ENCODE assay signal across 9 mouse cellular contexts in the genomic region with DNA sequence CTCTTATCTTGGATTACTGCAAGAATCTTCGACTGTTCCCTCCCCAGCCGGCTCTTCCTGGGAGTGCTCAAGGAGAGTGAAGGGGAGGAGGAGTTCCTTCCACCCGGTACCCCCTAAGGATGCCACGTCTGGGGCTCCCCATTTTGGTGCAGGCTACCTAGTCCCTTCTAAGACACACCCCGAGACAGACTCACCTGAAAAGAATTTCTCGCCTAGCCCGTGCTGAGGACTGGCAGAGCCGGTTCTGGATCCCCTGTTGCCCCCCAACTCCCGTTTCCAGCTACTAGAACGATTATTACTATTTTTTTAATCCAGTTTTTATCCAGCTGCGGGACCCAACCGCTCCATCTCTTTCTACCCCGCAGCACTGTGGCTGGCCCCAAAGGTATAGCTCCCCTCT. TPM values are rescaled to one million over a fixed set of nuclear protein-coding genes. Genes with fewer than 3 reads are reported as not detected.
DNase-seq lines count a peak whose midpoint lies in the region; ATAC-seq and TF ChIP-seq lines count a peak whose summit lies in the region.
"Had no signal": no experiment of that assay in that cellular context is flagged by ENCODE, and none has a peak within 500 bp of the region (broad histone marks: within the 10 kb centered on the region; RNA-seq: fewer than 3 reads in every experiment).

No protein-coding gene starts in this region.

- DNase-seq in lung, adult 2 months = no peak
- DNase-seq in forebrain, embryonic 14.5 days (ENCODE audit: low spot score) = no peak
- no peak for DNase-seq in cerebellum, postnatal 36 days
- no peak for DNase-seq in cerebellum, postnatal 25 days
- DNase-seq: gastrocnemius, postnatal 14 days had no signal

- H3K9me3 ChIP-seq in lung, embryonic 15.5 days = no peaks in the 10 kb centered on the region
- no peaks in the 10 kb centered on the region for H3K9me3 ChIP-seq in forebrain, embryonic 14.5 days (replicated peaks; ENCODE audit: control insufficient read depth, low read length)
- H3K9me3 ChIP-seq in limb, embryonic 13.5 days = no peaks in the 10 kb centered on the region
- no peaks in the 10 kb centered on the region for H3K9me3 ChIP-seq in stomach, embryonic 15.5 days

- no peaks in the 10 kb centered on the region for H3K36me3 ChIP-seq in lung, embryonic 15.5 days
- H3K36me3 ChIP-seq in forebrain, embryonic 14.5 days (ENCODE audit: control insufficient read depth, insufficient read depth, low read length) = no peaks in the 10 kb centered on the region
- no peaks in the 10 kb centered on the region for H3K36me3 ChIP-seq in limb, embryonic 13.5 days
- no peaks in the 10 kb centered on the region for H3K36me3 ChIP-seq in stomach, embryonic 15.5 days

- WGBS in lung, embryonic 15.5 days = under 1% methylated on average over 13 of the region's 13 CpGs
- 2% methylated on average over 13 of the region's 13 CpGs for WGBS in lung, adult 2 months
- 3% methylated on average over 13 of the region's 13 CpGs for WGBS in forebrain, embryonic 14.5 days
- 2% methylated on average over 13 of the region's 13 CpGs for WGBS in limb, embryonic 13.5 days
- WGBS in stomach, embryonic 15.5 days = 0% methylated on average over 13 of the region's 13 CpGs

- H3K9ac ChIP-seq in lung, embryonic 15.5 days = no peak overlapping the region
- no peak overlapping the region for H3K9ac ChIP-seq in forebrain, embryonic 14.5 days (ENCODE audit: low read length)
- H3K9ac ChIP-seq in limb, embryonic 13.5 days = no peak overlapping the region
- H3K9ac ChIP-seq in stomach, embryonic 15.5 days = no peak overlapping the region

- H3K27me3 ChIP-seq in lung, embryonic 15.5 days = peaks cover 65% of the 10 kb centered on the region
- H3K27me3 ChIP-seq in forebrain, embryonic 14.5 days (replicated peaks; ENCODE audit: control insufficient read depth, insufficient read depth, low read length) = peaks cover 37% of the 10 kb centered on the region
- H3K27me3 ChIP-seq in limb, embryonic 13.5 days = peaks cover 89% of the 10 kb centered on the region
- peaks cover 60% of the 10 kb centered on the region for H3K27me3 ChIP-seq in stomach, embryonic 15.5 days (replicated peaks)
- H3K27me3 ChIP-seq: Patski had no signal

- ATAC-seq in lung, embryonic 15.5 days (ENCODE audit: borderline replicate concordance, extremely low read depth, low FRiP score, low TSS enrichment) = peak; percentile 50; the same call in 1 of the 2 replicates
- ATAC-seq in forebrain, embryonic 14.5 days = no peak
- ATAC-seq in limb, embryonic 13.5 days (ENCODE audit: low FRiP score, low read depth) = no peak
- ATAC-seq in stomach, embryonic 15.5 days (ENCODE audit: insufficient read depth, low FRiP score, low read depth) = no peak
- ATAC-seq: Patski had no signal

- TF ChIP-seq CTCF in lung, adult 2 months (IDR thresholded peaks at IDR 0.05; ENCODE audit: insufficient read depth, low read length) = no peak

- H3K4me2 ChIP-seq in lung, embryonic 15.5 days = peak overlapping the region; percentile 50
- peak overlapping the region; percentile 39 for H3K4me2 ChIP-seq in forebrain, embryonic 14.5 days (ENCODE audit: low read length)
- H3K4me2 ChIP-seq in limb, embryonic 13.5 days (replicated peaks) = peak overlapping the region; percentile 53
- H3K4me2 ChIP-seq in stomach, embryonic 15.5 days = peak overlapping the region; percentile 50

- H3K27ac ChIP-seq in lung, embryonic 15.5 days = no peak overlapping the region
- H3K27ac ChIP-seq in forebrain, embryonic 14.5 days (ENCODE audit: low read depth, low read length) = no peak overlapping the region
- H3K27ac ChIP-seq in limb, embryonic 13.5 days = no peak overlapping the region
- peak overlapping the region; percentile 40; the same call in 1 of the 2 replicates for H3K27ac ChIP-seq in stomach, embryonic 15.5 days

- H3K4me1 ChIP-seq in lung, embryonic 15.5 days = peaks cover 11% of the 10 kb centered on the region
- no peaks in the 10 kb centered on the region for H3K4me1 ChIP-seq in lung, adult 2 months (ENCODE audit: control insufficient read depth, insufficient read depth, low read length)
- peaks cover 3% of the 10 kb centered on the region; the same call in 1 of the 2 replicates for H3K4me1 ChIP-seq in forebrain, embryonic 14.5 days (ENCODE audit: control insufficient read depth, insufficient read depth, low read length)
- H3K4me1 ChIP-seq in limb, embryonic 13.5 days = peaks cover 15% of the 10 kb centered on the region
- peaks cover 15% of the 10 kb centered on the region for H3K4me1 ChIP-seq in stomach, embryonic 15.5 days

- TF ChIP-seq POLR2A in lung, adult 2 months (IDR thresholded peaks at IDR 0.05; ENCODE audit: borderline replicate concordance, extremely low read depth, low read depth, low read length) = no peak

- peak overlapping the region; percentile 23 for H3K4me3 ChIP-seq in lung, embryonic 15.5 days
- no peak overlapping the region for H3K4me3 ChIP-seq in lung, adult 2 months (replicated peaks; ENCODE audit: extremely low read depth, low read depth, low read length)
- H3K4me3 ChIP-seq in forebrain, embryonic 14.5 days (ENCODE audit: low read depth, low read length) = 0 out of 2 replicates have a peak overlapping the region, but pooled peaks have one; percentile 12
- peak overlapping the region; percentile 30 for H3K4me3 ChIP-seq in limb, embryonic 13.5 days
- H3K4me3 ChIP-seq in stomach, embryonic 15.5 days (replicated peaks) = peak overlapping the region; percentile 31

RNA-seq across cellular contexts. Expression of a gene that starts 0.9 kb away (rescaled TPM):
- polyA plus RNA-seq in lung, embryonic 15.5 days (2015; fragmentation: Nextera tagmentation; extraction: Ambion mirVana) = 1.6 and 2.0 TPM in 2 replicates
- polyA plus RNA-seq in lung, adult 2 months (2012; rRNA removed) = 3.1 and 7.3 TPM in 2 replicates
- not detected in 2 replicates for polyA plus RNA-seq in forebrain, embryonic 14.5 days (2014; fragmentation: Nextera tagmentation; extraction: Ambion mirVana)
- 3.4 and 3.5 TPM in 2 replicates for polyA plus RNA-seq in limb, embryonic 13.5 days (2015; fragmentation: Nextera tagmentation; extraction: Ambion mirVana)
- 4.3 and 5.6 TPM in 2 replicates for polyA plus RNA-seq in stomach, embryonic 15.5 days (2015; fragmentation: Nextera tagmentation; extraction: Ambion mirVana)

RNA-seq across cellular contexts. Expression of a gene that starts 15.9 kb away (rescaled TPM):
- 31.2 and 33.2 TPM in 2 replicates for polyA plus RNA-seq in lung, embryonic 15.5 days (2015; fragmentation: Nextera tagmentation; extraction: Ambion mirVana)
- polyA plus RNA-seq in lung, adult 2 months (2012; rRNA removed) = 159 and 211 TPM in 2 replicates
- polyA plus RNA-seq in forebrain, embryonic 14.5 days (2014; fragmentation: Nextera tagmentation; extraction: Ambion mirVana) = 20.9 and 21.4 TPM in 2 replicates
- polyA plus RNA-seq in limb, embryonic 13.5 days (2015; fragmentation: Nextera tagmentation; extraction: Ambion mirVana) = 14.5 and 16.4 TPM in 2 replicates
- 15.2 and 15.9 TPM in 2 replicates for polyA plus RNA-seq in stomach, embryonic 15.5 days (2015; fragmentation: Nextera tagmentation; extraction: Ambion mirVana)

RNA-seq across cellular contexts. Expression of a gene that starts 24.1 kb away (rescaled TPM):
- 0.10 TPM in 1 of 2 replicates, not detected in the other for polyA plus RNA-seq in lung, embryonic 15.5 days (2015; fragmentation: Nextera tagmentation; extraction: Ambion mirVana)
- 0.19 and 3.7 TPM in 2 replicates for polyA plus RNA-seq in lung, adult 2 months (2012; rRNA removed)
- polyA plus RNA-seq in forebrain, embryonic 14.5 days (2014; fragmentation: Nextera tagmentation; extraction: Ambion mirVana) = not detected in 2 replicates
- not detected in 2 replicates for polyA plus RNA-seq in limb, embryonic 13.5 days (2015; fragmentation: Nextera tagmentation; extraction: Ambion mirVana)
- polyA plus RNA-seq in stomach, embryonic 15.5 days (2015; fragmentation: Nextera tagmentation; extraction: Ambion mirVana) = 0.53 and 0.89 TPM in 2 replicates

RNA-seq across cellular contexts. Expression of a gene that starts 28.2 kb away (rescaled TPM):
- 0.57 and 0.60 TPM in 2 replicates for polyA plus RNA-seq in lung, embryonic 15.5 days (2015; fragmentation: Nextera tagmentation; extraction: Ambion mirVana)
- polyA plus RNA-seq in lung, adult 2 months (2012; rRNA removed) = 1.3 and 1.9 TPM in 2 replicates
- polyA plus RNA-seq in forebrain, embryonic 14.5 days (2014; fragmentation: Nextera tagmentation; extraction: Ambion mirVana) = 0.10 and 0.21 TPM in 2 replicates
- 0.46 and 0.48 TPM in 2 replicates for polyA plus RNA-seq in limb, embryonic 13.5 days (2015; fragmentation: Nextera tagmentation; extraction: Ambion mirVana)
- 0.76 and 0.90 TPM in 2 replicates for polyA plus RNA-seq in stomach, embryonic 15.5 days (2015; fragmentation: Nextera tagmentation; extraction: Ambion mirVana)
